Mouse (Mus musculus) midbrain, embryonic 15.5 days (tissue): ENCODE results near the gene Olfr1336. TPM values are rescaled to one million over a fixed set of nuclear protein-coding genes. Genes with fewer than 3 reads are reported as not detected.
"Not testable (repeated sequence)": the region's sequence is repeated elsewhere in the genome, so short reads cannot be mapped to it uniquely, and the experiment has no call there.

ENCODE experiments used
- ATAC-seq: fragments of 200-750 bp; cut with Nextera tagmentation; replicated peaks from 2 replicates; pipeline ENCODE4 v1.8.0; 2017; ENCODE audit warnings: moderate TSS enrichment
- H3K27ac ChIP-seq: fragments of 300-500 bp; sonication (generic); 2 replicates; pipeline ENCODE4 v1.5.1; 2015; ENCODE audit warnings: mild to moderate bottlenecking, inconsistent platforms
- H3K27me3 ChIP-seq: fragments of 300-500 bp; sonication (generic); replicated peaks from 2 replicates; pipeline ENCODE4 v1.6.1; 2015; ENCODE audit warnings: inconsistent platforms
- H3K36me3 ChIP-seq: fragments of 300-500 bp; sonication (generic); replicated peaks from 2 replicates; pipeline ENCODE4 v1.6.1; 2015; ENCODE audit warnings: inconsistent platforms
- H3K4me1 ChIP-seq: fragments of 300-500 bp; sonication (generic); 2 replicates; pipeline ENCODE4 v1.6.1; 2015; ENCODE audit warnings: inconsistent platforms
- H3K4me2 ChIP-seq: fragments of 300-500 bp; sonication (generic); 2 replicates; pipeline ENCODE4 v1.6.1; 2015; ENCODE audit warnings: inconsistent platforms, mild to moderate bottlenecking, moderate library complexity
- H3K4me3 ChIP-seq: fragments of 300-500 bp; sonication (generic); 2 replicates; pipeline ENCODE4 v1.5.1; 2015; ENCODE audit warnings: mild to moderate bottlenecking, inconsistent platforms
- H3K9ac ChIP-seq: fragments of 300-500 bp; sonication (generic); 2 replicates; pipeline ENCODE4 v1.6.1; 2015; ENCODE audit warnings: mild to moderate bottlenecking, inconsistent platforms
- H3K9me3 ChIP-seq: fragments of 300-500 bp; sonication (generic); 2 replicates; pipeline ENCODE4 v1.6.1; 2016; ENCODE audit warnings: inconsistent platforms
- WGBS: fragments of 180-500 bp; shearing (Covaris S2); methylation state at CpG from one replicate; pipeline ENCODE4 v1.1.7; 2015; ENCODE audit warnings: mixed read lengths; 5-methylcytosine and 5-hydroxymethylcytosine counted together
- polyA plus RNA-seq: library from polyadenylated mRNA; unstranded; fragments of >200 nt; fragmentation: Nextera tagmentation; extraction: Ambion mirVana; gene quantifications from 2 replicates; pipeline ENCODE4 v1.2.1, GENCODE M21; 2015

Olfr1336 gene
- polyA plus RNA-seq: not detected in 2 replicates

DNA sequence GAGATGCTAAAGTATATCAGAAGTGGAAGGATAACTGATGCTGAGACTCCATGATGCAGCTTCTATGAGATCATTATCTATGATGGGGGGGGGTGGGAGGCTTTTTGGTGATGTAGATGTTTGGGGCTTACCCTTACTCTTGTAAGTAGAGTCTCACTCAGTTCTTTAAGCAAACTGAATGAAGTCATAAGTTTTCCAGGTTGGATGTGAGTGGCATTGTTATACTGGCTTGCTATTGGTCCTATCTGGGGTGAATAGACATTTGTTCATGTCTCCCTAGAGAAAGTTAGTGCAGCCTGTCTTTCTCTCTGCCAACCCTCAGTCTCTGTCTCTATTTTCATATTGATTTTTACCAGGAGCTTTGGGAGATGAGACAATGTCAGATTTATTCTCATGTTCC lies at the start of gene Olfr1336:
TSS of gene Olfr1336 (plus strand) at position 301 of the 400 bp plus-strand sequence.
- no peak within 1 kb of the TSS for H3K27ac ChIP-seq
- H3K27me3 ChIP-seq: no peaks in the 10 kb centered on the region
- H3K9ac ChIP-seq: no peak within 1 kb of the TSS
- no peak for ATAC-seq
- H3K4me3 ChIP-seq: no peak within 1 kb of the TSS
- H3K4me2 ChIP-seq: no peak within 1 kb of the TSS
- no peaks in the 10 kb centered on the region for H3K9me3 ChIP-seq
- H3K4me1 ChIP-seq: no peaks in the 10 kb centered on the region
- no peaks in the 10 kb centered on the region for H3K36me3 ChIP-seq

GRCm38 (mm10) chr7:6410043-6410442 lies 45.9 kb upstream of the Olfr1336 start, which contains the start of gene Gm20715:
Gene Gm20715 (plus strand): TSS chr7:6410277.
- H3K4me1 ChIP-seq: no peaks in the 10 kb centered on the region
- H3K27me3 ChIP-seq: no peaks in the 10 kb centered on the region
- no peak within 1 kb of the TSS for H3K9ac ChIP-seq
- no peaks in the 10 kb centered on the region for H3K9me3 ChIP-seq
- no peak within 1 kb of the TSS for H3K27ac ChIP-seq
- WGBS: 1% methylated on average over 17 of the region's 17 CpGs
- ATAC-seq: 0 out of 2 replicates have a peak, but pooled peaks have one; percentile 43
- no peaks in the 10 kb centered on the region for H3K36me3 ChIP-seq
- H3K4me3 ChIP-seq: no peak within 1 kb of the TSS
- H3K4me2 ChIP-seq: no peak within 1 kb of the TSS

DNA sequence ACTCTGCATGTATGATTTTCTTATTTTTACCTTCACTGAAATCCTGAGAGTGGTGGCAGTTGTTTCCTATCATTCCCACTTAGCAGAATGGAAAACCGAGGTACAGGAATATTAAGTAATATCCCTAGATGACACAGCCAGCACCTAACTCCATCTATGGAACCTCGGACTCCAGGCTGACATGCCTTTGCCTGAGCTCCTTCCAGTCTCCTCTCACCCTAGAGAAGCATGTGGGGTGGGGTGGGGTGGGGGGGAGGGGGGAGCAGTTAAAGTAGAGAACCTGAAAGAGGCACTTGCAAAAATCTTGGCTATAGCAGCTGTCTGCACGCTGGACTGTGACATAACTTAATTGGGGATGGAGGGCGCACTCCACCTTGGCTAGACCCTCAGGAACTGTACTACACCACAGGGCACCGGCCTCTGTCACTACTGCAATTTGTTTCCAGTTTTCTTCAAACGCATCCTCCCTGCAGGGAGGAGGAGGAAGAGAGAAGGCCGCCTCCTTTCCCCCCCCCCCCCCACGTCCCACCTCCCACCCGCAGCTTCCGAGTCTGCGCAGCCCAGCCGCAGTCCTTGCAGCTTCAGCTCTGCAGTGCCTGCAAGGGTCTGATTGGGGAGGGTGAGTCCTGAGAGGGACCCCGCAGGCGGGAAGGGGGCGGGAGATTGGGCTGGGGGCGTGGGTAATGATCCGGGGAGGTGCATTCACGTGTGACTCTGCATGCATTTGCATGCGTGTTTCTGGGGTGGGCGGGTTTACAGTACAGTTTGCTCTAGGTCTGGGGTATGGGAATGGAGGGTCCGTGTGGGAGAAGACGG lies 41.1 kb upstream of the Olfr1336 start:
- WGBS: 8% methylated on average over 16 of the region's 22 CpGs
- peak; percentile 94 for ATAC-seq

GRCm38 (mm10) chr7:6415442-6415787 lies 40.6 kb upstream of the Olfr1336 start:
- Histone ChIP-seq H3K4me2 (peak overlapping the region; percentile 59), H3K4me1 (no peaks in the 10 kb centered on the region), H3K27ac (peak overlapping the region; percentile 46), H3K9ac (peak overlapping the region; percentile 55), H3K4me3 (peak overlapping the region; percentile 43), H3K36me3 (no peaks in the 10 kb centered on the region), H3K9me3 (no peaks in the 10 kb centered on the region), H3K27me3 (no peaks in the 10 kb centered on the region)
- ATAC-seq: peak; percentile 79
- WGBS: 18% methylated on average over 8 of the region's 8 CpGs

More for the DNA sequence above, 41.1 kb upstream of the Olfr1336 start:
- Histone ChIP-seq H3K36me3 (no peaks in the 10 kb centered on the region), H3K27ac (peak overlapping the region; percentile 46), H3K9me3 (no peaks in the 10 kb centered on the region), H3K4me3 (peak overlapping the region; percentile 43), H3K9ac (peak overlapping the region; percentile 55), H3K4me2 (peak overlapping the region; percentile 59), H3K27me3 (no peaks in the 10 kb centered on the region), H3K4me1 (no peaks in the 10 kb centered on the region)

DNA sequence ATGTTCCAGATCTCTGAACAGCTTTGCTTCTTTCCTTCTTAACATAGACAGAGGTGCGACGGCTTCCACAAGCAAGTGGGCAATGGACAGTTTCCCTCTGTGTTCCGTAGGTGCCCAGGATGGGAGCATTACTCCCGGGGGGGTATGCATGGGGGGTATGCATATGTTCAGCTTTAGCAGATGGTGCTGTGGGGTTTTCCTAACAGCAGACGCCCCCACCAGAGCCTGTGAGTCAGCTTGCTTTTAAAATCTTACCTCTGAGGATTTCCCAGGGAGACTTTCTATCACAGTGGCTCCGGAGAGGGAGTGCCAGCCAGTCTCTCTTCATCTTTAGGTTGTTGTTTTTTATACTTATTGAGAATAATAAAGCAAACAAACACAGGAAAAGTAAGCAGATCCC lies 36.1 kb upstream of the Olfr1336 start:
- H3K27me3 ChIP-seq: no peaks in the 10 kb centered on the region
- H3K9ac ChIP-seq: no peak overlapping the region
- no peaks in the 10 kb centered on the region for H3K4me1 ChIP-seq
- ATAC-seq: no peak
- H3K4me3 ChIP-seq: no peak overlapping the region
- no peaks in the 10 kb centered on the region for H3K36me3 ChIP-seq
- H3K4me2 ChIP-seq: no peak overlapping the region
- H3K27ac ChIP-seq: no peak overlapping the region
- 78% methylated on average over 6 of the region's 6 CpGs for WGBS
- no peaks in the 10 kb centered on the region for H3K9me3 ChIP-seq

DNA sequence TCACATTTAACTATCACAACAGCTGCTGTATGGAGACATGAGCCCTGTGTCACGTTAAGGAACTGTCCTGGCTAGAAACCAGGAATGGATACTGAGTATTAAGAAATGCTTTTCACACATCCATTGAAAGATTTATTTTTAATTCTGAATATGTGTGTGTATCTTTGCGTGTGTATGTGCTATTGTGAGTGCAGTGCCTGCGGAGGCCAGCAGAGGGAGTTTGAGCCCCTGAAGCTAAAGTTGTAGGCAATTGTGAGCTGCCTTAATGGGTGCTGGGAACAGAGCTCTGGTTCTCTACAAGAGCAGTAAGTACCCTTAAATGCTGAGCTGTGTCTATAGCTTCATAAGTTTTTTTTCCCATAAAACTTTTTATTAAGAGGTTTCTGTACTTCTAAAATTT lies 26.6 kb upstream of the Olfr1336 start:
- H3K4me3 ChIP-seq: no peak overlapping the region
- peaks cover 3% of the 10 kb centered on the region; the same call in 1 of the 2 replicates for H3K9me3 ChIP-seq
- H3K27me3 ChIP-seq: no peaks in the 10 kb centered on the region
- no peak overlapping the region for H3K4me2 ChIP-seq
- peaks cover 3% of the 10 kb centered on the region for H3K4me1 ChIP-seq
- no peak overlapping the region for H3K9ac ChIP-seq
- 87% methylated on average over 3 of the region's 3 CpGs for whole genome bisulfite sequencing
- no peak for ATAC-seq
- H3K36me3 ChIP-seq: no peaks in the 10 kb centered on the region; the same call in 1 of the 2 replicates
- no peak overlapping the region for H3K27ac ChIP-seq

DNA sequence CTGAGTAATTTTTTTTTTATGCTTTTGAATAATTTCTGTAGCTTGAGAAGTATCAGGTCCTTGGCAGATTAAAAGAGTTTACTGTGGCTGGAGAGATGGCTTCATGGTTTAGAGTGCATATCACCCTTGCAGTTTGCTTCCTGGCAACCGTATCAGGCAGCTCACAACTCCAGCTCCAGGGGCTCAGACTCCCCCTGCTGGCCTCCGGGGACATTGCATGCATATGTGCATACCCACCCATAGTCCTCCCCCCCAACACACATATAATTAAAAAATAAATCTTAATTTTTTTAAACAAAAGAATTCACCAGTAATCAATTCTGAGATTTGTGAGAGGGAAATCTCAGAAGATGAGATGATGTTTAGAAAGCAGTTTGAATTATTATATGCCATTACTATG lies 25.6 kb upstream of the Olfr1336 start:
- Histone ChIP-seq H3K4me3 (no peak overlapping the region), H3K27ac (no peak overlapping the region), H3K9ac (no peak overlapping the region), H3K36me3 (no peaks in the 10 kb centered on the region; the same call in 1 of the 2 replicates), H3K4me1 (peaks cover 10% of the 10 kb centered on the region), H3K4me2 (no peak overlapping the region), H3K9me3 (peaks cover 3% of the 10 kb centered on the region; the same call in 1 of the 2 replicates), H3K27me3 (no peaks in the 10 kb centered on the region)
- ATAC-seq: no peak
- 39% methylated on average over 2 of the region's 2 CpGs for WGBS

DNA sequence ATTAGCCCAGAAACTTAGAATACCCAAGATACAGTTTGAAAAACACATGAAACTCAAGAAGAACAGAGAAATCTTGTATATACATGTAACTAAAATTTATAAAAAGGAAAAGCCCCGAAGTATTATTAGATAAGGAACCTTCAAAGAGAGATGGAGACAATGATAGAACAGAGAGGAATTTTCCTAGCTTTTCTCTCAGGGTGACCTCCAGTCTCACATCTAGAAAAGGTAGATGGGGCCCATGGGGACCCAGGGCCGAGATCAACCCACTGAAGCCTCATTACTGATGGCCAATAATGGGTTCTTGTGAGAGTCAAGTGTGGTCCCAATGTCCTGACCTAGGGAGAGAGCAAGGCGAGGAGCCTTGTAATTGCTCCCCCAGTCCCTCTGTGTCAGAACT lies 17.6 kb upstream of the Olfr1336 start, which contains the start of gene Olfr1344:
TSS of gene Olfr1344 (plus strand) at position 301 of the 400 bp plus-strand sequence.
- Histone ChIP-seq H3K9me3 (no peaks in the 10 kb centered on the region), H3K27ac (no peak within 1 kb of the TSS), H3K4me2 (no peak within 1 kb of the TSS), H3K9ac (no peak within 1 kb of the TSS), H3K36me3 (no peaks in the 10 kb centered on the region), H3K4me3 (no peak within 1 kb of the TSS), H3K4me1 (peaks cover 16% of the 10 kb centered on the region), H3K27me3 (no peaks in the 10 kb centered on the region)
- no peak for ATAC-seq
- 86% methylated on average over 3 of the region's 3 CpGs for WGBS

DNA sequence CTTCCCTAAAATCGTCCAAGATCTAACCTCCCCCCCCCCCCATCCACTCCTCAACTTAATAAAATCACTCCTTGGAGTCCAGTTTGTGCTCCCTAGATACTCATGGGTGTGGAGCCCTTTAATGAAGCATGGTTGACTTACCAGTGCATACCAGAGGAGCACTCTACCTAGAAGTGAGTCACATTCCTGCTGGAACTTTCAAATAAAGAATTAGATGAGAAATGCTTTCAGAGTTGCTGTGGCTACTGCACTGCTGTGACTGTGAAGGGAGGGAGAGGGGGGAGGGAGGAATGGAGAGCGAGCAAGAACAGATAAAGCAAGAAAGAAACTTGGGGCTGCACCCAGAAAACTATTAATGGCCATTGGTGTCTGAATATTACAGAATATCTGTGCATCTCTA lies 14.8 kb upstream of the Olfr1336 start:
- Histone ChIP-seq H3K9ac (no peak overlapping the region), H3K27ac (no peak overlapping the region), H3K4me3 (no peak overlapping the region), H3K4me2 (no peak overlapping the region), H3K36me3 (no peaks in the 10 kb centered on the region), H3K27me3 (no peaks in the 10 kb centered on the region), H3K4me1 (no peaks in the 10 kb centered on the region), H3K9me3 (no peaks in the 10 kb centered on the region)
- ATAC-seq: no peak
- 29% methylated on average over 2 of the region's 2 CpGs for WGBS

DNA sequence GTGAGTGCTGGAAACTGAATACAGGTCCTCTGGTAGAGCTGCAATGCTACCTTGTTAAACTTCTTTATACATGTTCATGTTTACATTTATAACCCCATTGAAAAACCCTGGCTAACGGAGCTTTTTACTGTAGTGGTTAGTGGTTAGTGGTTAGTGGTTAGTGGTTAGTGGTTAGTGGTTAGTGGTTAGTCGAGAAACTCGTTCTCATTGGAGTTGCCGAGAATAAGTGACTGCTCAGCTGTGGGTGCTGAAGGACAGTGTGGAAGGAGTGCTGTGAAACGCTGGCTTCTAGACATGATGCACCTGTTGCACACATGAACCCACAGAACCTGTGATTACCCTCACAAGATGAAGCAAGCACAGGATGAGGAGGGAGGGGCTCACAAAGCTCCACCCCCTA lies 8.2 kb upstream of the Olfr1336 start:
- Histone ChIP-seq H3K4me3 (no peak overlapping the region), H3K4me1 (no peaks in the 10 kb centered on the region), H3K27me3 (no peaks in the 10 kb centered on the region), H3K9me3 (no peaks in the 10 kb centered on the region), H3K4me2 (no peak overlapping the region), H3K27ac (no peak overlapping the region), H3K36me3 (no peaks in the 10 kb centered on the region), H3K9ac (no peak overlapping the region)
- ATAC-seq: no peak
- WGBS: 88% methylated on average over 5 of the region's 5 CpGs

DNA sequence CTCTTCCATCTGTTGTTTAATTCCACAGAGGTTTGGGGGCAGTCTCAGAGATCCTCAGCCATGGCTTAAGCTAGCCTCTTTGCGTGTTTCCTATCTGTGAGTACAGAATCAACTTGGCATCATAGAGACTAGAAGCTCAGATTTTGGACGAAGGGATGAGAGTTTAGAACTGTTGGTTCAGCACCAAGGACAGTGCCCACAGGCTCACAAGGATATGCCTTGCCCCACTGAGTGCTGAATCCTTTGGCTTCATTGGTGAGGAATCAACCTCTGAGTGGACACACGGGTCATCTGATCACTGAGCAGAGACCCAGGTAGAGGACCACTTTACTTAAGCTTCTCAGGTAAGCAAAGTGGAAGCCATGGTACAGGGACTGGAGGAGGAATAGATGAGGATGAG lies 431 bp downstream of the Olfr1336 start:
- Histone ChIP-seq H3K9me3 (no peaks in the 10 kb centered on the region), H3K36me3 (no peaks in the 10 kb centered on the region), H3K27ac (no peak overlapping the region), H3K27me3 (no peaks in the 10 kb centered on the region), H3K4me2 (no peak overlapping the region), H3K4me1 (no peaks in the 10 kb centered on the region), H3K9ac (no peak overlapping the region), H3K4me3 (no peak overlapping the region)
- WGBS: 40% methylated on average over 3 of the region's 3 CpGs
- ATAC-seq: no peak

DNA sequence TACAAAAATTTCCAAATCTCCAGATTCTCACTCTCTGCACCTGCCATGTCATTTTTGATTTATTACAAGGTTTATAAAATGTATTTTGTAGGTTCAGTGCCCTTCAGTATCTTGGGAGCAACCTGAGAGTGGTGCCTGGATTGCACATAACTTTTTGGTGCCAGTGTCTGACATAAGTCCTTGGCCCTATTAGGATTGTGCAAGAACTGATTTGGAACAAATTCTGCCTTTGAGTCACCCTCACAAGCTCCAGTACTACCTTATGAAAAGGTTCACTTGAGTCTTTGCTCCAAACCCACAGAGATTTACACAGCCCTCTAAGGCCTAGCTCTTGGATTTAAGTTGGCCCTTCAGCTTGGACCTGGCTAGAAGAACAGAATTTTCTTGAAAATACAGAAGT lies 11.0 kb downstream of the Olfr1336 start, which contains the start of gene Olfr1346:
TSS of gene Olfr1346 (plus strand) at position 151 of the 400 bp plus-strand sequence.
- no peaks in the 10 kb centered on the region for H3K9me3 ChIP-seq
- no peak for ATAC-seq
- H3K4me1 ChIP-seq: no peaks in the 10 kb centered on the region
- H3K36me3 ChIP-seq: no peaks in the 10 kb centered on the region
- H3K9ac ChIP-seq: no peak within 1 kb of the TSS
- H3K27me3 ChIP-seq: no peaks in the 10 kb centered on the region
- H3K27ac ChIP-seq: no peak within 1 kb of the TSS
- H3K4me3 ChIP-seq: no peak within 1 kb of the TSS
- no peak within 1 kb of the TSS for H3K4me2 ChIP-seq

DNA sequence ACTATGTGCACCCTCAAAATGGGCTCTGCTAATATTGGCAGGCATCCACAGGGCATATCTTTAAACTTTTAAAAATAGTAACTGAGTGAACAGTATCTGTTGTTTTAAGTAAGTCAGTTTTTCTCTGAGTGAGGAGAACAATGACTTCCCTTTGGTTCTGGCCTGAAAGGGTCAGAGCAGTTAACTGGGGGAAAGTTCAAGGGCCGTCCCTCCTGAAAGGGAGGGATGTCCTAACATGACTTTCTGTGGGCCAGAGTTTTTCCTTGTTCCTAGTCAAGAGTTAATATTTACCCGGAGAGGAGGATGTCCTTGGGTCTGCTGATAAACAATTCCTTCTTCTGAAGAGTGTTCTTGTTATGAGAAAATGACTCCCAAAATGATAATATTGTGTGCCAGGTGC lies 21.7 kb downstream of the Olfr1336 start:
- H3K4me2 ChIP-seq, H3K36me3 ChIP-seq, H3K9ac ChIP-seq, H3K4me3 ChIP-seq, H3K27me3 ChIP-seq, H3K27ac ChIP-seq, H3K4me1 ChIP-seq, H3K9me3 ChIP-seq, ATAC-seq: not testable (repeated sequence)
- WGBS: 82% methylated on average over 2 of the region's 2 CpGs
